Mouse (Mus musculus): ENCODE measurements around the gene Tapbpl. TPM values are rescaled to one million over a fixed set of nuclear protein-coding genes. Genes with fewer than 3 reads are reported as not detected.
"Not testable (repeated sequence)": the region's sequence is repeated elsewhere in the genome, so short reads cannot be mapped to it uniquely, and the experiment has no call there.

Tapbpl gene
- polyA plus RNA-seq (2017; shearing (Covaris generic)): 10 to 100 TPM; 65.5 to 84.7 TPM

DNA sequence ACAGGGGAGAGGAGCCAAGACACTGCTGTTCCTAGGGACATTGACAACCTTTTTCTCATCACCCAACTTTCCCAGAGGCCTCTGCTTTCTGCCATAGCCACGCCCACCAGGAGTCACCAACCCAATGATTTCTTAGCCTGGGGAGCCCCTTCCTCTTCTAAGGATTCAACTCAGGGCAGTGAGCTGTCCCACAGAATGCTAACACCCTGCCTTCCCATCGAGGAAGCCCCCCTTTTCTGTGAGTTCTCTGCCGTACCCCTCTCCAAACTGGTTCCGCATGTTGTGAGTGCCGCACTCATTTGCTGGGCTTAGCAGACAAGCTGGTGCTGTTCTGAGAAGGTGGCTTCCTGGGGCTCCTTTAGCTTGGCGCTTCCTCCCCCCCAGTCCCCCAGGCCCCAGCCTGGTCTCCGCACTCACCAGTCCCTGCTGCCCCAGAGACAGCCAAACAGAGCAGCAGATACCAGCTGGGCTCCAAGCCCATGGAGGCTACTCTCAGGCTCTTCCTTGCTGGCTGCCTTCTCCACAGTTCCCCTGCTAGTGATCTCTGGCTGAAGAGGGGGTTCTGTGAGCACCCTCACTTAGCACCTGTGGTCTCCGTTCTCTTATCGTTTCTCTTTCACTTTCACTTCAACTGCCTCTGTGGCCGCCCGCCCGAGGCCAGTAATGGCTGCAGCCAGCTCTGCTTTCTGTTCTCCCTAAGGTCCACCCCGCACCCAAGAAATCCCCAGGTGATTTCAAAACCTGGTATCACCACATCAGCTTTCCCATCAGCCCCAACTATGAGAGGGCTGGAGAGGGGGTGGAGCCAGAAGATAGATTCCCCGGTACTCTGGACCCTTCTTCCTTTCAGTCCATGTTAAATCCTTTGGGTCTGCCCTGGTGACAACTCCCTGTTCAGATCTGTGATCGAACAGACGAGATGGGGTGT is at the start of gene Tapbpl:
Gene Tapbpl (minus strand): TSS at position 744 of the 928 bp plus-strand sequence.
- ATAC-seq: peak; percentile 79

DNA sequence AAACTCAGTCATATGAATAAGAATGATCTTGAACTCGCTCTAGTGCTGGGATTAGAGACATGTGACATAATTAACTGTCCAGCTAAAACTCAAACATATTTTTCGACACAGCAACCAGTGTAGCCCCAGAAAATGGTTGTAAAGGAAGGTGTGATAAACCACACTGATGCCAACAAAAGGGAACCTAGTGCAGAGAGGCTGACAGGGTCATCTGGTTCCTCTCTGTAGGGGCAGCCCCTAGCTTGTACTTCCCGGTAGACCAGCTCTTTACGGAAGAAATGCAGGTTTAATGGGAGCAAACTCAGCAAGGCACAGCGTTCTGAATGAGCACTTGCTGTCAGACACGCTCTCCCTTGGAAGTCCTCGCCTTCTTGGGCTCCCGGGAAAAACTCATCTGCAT is 48.1 kb upstream of the Tapbpl start:
- ATAC-seq: no peak

DNA sequence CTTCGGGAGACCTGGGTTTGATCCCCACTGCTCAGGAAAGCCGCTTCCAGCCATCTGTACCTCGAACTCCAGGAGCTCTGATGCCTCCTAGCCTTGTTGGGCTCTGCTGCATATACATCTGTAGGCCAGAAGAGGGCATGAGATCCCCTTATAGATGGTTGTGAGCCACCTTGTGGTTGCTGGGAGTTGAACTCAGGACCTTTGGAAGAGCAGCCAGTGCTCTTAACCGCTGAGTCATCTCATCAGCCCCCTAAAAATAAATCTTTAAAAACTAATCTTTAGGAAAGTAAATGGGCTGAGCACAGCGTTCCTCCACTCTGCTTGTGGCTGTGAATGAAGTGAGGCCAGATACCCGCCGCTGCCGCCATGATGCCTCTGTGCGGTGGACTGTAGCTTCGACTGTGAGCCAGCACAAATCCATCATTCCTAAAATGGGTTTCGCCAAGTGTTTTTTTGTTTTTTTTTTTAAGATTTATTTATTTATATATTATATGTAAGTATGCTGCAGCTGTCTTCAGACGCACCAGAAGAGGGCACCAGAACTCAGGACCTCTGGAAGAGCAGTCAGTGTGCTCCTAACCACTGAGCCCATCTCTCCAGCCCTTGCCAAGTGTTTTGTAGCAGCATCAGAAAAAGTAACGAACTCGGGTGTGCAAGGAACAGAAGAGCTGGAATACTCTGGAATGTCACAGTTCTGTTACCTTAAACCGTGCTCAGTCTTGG is 43.3 kb upstream of the Tapbpl start:
- ATAC-seq: no peak

DNA sequence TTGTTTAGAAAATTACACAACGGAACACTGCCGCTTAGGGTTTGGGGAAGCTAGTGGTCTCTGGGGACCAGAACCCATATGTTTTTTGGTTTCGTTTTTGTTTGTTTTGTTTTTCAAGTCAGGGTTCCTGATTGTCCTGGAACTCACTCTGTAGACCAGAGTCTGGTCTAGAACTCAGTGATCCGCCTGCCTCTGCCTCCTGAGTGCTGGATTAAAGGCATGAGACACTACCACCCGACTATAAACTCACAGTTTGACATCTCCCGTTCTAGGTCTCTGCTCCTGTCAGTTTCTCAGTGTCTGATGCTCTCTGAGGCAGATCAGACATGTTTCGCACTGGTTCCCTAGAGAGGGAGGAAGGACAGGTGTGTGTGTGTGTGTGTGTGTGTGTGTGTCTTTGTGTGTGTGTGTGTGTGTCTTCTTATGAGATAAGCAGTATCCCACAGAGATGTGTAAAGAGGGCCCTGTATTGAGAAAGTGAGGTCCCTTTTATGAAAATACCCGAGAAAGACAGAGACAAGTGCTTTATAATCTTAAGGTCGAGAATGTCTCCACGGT is 40.6 kb upstream of the Tapbpl start:
- no peak for ATAC-seq

DNA sequence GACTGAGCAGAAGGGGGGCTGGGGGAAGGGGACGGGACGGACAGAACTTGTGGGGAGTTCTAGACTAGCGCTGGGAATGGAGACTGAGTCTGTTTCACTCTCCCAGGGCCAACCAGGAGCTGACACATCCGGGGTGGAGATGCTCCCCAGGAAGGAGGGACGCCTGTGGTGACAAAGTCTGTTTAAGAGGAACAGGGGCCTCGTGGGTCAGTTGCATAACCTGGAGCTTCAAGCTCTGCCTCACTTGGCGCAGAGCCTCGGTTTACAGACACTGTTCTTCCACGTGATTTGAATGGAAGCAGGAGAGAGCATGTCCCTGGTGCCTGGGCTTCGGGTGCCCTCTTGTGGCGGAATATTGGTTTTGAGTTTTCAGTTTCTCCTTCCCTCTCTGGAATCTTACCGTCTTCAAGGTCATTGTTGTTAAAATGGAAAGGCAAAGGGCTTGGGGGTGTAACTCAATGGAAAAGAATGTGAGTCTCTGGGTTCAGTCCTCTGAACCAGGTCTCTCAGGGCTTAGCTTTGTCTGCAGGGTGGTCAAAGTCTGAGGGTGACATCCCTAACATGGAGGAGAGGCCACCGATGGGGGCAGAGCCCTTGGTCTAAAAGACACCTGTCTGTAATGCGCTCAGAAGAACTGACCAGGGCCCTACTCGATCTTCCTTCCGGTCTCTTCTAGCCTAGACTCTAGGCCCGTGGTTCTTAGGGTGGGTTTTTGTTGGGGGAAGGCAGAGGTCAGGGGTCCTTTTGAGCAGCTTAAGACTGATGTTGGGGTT is 40.0 kb upstream of the Tapbpl start:
- ATAC-seq: peak; percentile 76

DNA sequence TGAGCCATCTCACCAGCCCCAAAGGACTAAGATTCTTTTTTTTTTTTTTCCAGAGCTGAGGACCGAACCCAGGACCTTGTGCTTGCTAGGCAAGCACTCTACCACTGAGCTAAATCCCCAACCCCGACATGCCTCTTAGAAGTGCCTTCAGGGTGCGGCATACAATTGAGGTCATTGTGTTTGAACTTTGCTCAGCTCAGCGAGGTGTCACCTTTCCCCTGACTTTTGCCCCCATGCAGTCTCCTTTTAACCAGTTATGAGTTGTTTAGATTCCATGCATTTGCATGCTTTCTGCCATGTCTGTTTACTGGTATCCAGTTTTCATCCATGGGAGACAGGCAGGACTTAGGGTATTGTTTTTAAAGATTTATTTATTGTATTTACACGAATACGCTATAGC is 37.1 kb upstream of the Tapbpl start:
- no peak for ATAC-seq

DNA sequence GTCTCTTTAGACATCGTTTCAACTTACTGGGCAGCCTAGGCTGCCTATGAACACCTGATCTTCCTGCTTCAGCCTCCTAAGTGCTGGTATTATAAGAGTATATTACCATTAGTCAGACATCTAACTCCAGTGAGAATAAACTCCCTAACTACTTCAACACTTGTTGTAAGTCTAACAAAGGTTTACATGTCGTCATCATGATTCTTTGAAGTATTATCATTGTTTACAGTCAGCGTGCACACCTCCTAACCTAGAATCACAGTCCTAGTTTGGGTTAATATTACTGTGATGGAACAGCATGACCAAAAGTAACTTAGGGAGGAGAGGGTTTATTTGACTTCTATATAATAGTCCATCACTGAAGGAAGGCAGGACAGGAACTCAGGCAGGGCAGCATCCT is 35.8 kb upstream of the Tapbpl start:
- no peak for ATAC-seq

DNA sequence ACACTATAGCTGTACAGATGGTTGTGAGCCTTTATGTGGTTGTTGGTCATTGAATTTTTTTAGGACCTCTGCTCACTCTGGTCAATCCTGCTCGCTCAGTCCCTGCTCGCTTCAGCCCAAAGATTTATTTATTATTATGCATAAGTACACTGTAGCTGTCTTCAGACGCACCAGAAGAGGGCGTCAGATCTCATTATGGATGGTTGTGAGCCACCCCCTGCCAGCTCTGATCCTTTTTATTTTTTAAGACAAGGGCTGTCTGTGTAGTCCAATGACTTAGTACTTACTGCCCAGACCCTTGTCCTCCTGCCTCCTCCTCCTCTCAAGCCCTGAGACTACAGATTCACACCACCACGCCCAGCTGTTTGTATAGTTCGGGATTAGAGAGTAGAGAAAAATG is 34.9 kb upstream of the Tapbpl start:
- not testable (repeated sequence) for ATAC-seq

DNA sequence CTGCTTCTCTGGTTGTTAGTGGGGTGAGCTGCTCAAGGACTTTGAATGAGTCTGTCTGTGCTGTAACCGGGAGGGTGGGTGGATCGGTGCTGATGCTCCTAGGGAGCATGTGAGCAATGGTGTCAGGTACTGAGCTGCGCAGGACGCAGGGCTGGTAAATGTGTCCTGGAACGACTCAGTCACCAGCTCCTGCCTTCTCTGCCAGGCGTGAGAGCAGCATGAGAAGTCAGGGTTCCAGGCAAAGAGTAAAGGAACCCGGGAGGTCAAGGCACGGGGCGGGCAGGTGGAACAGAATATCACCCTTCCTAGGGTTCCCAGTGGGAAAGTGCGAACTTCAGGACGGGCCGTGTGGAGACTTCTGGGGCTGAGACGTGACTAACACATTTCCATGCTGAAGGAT is 34.4 kb upstream of the Tapbpl start:
- ATAC-seq: peak; percentile 8

DNA sequence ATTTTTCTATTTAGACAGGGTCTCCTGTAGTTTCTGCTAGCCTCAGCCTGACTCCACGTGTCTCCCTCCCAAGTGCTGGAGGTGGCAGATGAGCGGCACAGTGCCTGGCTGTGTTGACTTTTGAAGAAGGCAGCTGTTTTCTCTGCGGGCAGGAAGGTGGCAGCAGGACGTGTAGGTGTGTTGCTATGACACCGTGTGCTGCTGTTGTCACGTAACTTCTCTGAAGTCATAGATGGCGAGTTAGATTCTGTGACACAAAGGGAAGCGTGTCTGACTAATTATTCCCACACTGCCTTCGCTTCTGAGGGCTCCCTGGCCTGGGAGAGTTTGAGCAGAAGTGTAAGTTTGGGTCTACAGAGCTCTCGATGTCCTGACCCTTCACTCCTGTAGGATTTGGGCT is 33.6 kb upstream of the Tapbpl start:
- ATAC-seq: peak; percentile 91

DNA sequence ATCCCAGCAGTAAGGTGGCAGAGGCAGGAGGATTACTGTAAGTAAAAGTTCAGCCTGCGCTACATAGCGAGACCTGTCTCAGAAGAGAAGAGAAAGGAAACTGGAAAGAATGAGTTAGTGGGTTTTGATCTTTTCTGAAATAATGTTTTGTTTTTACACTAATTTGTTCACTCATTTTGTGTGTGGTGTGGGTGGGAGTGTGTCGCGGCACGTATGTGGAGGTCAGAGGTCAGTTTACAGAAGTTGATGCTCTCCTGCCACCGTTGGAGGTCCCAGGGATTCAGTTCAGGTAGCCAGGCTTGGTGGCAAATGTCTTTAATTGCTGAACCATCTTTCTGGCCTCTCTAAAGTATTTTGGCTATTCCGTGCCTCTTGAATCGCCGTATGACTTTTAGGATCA is 32.6 kb upstream of the Tapbpl start:
- no peak for ATAC-seq

DNA sequence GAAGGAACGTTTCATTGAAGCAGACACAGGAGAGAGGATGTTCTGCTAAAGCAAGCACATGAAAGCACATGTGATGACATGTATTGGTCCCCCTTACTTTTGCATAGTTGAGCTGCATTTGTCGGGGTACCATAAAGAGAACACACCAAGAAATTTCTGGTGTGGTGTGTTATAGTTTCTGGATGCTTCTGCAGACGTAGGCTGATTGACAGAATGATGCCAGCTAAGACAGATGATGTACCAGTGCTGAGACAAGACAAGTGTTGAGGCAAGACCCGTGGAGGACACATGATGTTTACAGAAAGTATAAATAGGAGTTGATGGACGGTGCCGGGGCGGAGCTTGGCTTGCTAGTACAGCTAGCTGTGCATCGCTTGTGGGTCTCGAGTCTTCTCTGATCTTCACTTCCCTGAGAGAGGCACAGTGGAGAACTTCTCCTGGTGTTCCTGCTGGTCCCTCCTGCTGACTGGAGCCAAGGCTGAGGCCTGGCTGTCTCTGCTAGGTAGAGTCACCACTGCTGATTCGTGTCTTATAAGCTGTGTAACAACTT is 28.4 kb upstream of the Tapbpl start:
- peak; percentile 11 for ATAC-seq

DNA sequence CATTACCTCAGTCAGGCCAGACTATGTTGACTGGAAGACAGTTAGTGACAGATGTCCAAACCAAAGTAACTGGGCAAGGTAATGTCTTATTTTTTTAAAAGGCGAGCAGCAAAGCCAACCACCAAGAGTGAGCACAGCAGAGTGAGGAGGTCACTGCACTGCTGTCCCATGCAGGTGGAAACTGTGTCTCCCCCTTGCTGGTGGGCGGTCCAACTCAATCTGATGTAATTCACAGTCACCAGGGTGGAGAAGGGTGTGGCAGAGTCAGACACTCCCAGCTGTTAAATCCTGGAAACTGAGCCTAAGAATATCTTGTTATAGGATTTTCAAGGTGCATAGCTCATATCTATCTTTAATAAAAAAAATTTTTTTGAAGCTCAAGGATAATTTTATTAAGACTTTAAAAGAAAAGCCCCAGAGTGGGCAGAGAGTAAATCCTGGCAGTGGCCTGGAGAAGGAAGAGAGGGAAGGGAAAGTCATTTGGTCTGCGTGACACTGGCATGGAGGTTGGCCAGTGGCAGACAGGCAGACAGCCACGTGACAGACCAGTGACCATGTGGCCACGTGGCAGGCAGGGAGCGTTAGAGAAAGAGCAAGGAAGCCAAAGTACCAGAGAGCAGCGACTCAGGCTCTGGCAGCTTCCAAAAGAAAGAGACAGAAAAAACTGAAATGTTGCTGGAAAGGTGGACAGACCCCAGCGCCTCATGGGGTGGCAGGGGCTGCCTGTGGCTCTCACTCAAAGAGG is 24.7 kb upstream of the Tapbpl start:
- ATAC-seq: no peak

DNA sequence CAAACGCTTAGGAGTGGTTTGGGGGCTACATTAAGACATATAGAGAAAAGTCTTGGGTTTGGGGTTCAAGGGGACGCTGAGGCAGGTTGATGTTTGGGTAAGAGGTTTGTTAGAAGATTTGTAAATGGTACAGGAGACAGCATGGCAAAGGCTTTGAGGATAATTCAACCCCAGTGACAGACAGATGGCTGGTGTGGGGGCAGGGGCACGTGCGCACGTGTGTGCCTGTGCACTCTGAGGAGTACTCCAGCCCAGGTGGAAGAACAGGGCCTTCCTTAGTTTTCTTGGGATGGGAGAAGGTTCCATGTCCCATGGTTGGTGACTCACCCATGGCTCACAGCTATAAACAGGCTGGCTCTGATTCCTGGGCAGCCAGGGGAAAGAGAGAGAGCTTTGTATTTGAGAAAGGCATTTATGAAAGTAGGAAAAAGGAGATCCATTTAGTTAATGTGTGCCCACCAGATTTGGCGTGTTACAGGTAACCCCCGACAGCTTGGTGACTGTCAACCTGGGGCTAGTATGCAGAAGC is 23.9 kb upstream of the Tapbpl start:
- no peak for ATAC-seq

DNA sequence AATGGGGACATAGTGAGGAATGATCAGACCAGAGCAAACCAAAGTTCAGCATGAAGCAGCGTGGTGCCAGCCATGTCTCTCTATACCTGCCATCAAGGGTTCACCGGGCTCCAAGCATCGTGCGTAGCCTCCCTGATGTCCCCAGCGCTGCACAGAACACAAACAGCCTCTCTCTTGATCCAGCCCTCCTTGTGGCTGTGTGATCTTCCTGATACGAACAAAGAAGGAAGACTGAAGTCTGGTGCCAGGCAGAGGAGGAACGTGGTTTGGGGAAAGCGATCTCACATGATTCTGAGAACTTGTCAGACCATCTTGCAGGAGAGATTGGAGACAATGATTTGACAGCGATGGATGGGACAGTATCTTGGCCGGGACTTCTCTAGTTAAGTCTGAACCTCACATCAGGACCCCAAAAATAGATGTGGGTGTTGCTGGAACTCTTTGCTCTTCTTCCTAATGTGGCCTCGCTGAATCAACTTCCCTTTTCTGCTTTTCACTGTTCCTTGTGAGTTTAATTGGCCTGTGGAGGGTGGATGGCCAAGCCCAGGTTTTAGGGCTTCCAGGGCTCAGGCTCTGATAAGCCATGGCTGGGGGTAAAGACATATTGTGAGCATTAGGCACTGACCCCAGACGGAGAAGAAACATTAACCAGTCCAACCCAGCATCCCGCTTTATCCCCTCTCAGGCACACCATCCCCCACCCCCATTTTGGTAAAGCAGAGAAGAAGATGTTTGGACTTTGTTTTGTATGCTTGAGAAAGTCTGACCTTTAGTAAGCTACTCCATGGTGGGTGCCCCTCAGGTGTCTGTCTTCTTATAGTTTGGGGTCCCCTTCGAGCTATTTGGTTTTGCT is 22.4 kb upstream of the Tapbpl start:
- no peak for ATAC-seq

DNA sequence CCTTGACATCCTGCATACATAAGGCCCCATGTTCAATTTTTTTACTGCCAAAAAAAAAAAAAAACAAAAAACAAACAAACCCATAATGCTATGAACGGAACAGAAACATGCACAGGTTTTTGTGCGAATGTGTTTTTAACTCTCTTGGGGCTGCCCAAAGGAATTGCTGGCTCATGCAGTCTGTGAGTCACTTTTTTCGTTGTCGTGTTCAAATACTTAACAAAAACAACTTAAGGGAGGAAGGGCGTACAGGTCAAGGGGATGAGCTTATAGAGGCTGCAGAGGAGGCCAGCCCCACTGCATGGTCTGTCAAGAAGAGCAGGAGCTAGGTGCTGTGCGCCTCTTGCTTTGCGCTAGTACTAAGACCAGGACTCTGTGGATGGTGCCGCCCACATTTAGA is 21.1 kb upstream of the Tapbpl start:
- ATAC-seq: no peak

DNA sequence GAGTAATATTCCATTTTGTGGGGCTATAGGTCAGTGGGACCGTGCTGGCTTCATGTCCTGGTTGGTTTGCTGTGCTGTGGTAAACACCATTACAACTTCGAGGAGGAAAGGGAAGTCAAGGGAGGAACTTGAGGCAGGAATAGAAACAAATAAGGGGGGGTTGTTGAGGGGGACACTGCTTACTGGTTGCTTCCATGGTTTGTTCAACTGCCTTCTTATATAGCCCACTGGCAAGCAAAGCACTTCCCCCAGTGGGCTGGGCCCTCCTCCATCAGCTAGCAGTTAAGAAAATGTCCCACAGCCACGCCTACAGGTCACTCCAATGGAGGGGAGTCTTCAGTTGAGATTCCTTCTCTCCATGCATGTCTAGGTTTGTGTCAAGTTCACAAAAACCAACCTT is 20.6 kb upstream of the Tapbpl start:
- no peak for ATAC-seq

DNA sequence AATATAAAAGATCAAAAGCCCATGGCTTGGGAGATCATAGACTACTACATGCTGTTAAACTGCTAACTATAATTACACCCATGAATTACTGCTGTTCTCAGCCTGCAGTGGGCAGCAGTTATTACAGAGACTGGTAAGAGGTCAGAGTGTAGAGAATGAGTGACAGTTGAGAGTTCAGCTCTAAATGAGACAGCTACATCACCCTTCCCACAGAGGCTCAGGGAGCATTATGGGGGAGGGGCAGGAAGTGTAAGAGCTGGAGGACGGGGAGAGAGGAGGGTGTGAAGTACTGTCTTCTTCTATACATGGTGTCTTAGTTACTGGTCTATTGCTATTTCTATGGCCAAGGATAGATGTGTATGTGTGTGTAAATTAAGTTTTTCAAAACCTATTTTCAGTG is 12.9 kb upstream of the Tapbpl start:
- no peak for ATAC-seq

DNA sequence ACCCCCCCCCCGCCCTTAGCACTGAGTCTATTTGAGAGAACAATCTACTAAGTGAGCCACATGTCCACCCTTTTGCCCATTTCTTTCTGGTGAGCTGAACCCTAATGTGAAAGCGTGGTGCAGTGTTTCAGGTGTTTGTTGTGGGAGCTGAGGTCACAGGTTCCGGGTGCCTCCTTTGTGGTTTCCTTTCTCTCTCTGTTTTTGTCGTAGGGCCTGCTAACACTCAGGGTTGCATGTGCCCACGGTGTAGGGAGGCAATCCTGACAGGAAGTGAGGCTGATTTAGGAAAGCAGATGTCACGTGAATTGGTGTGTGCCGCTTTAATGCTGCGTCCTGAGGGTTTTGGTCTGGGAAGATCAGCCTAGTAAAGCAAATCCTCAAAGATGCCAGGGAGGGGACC is 9.9 kb upstream of the Tapbpl start:
- ATAC-seq: peak; percentile 79

DNA sequence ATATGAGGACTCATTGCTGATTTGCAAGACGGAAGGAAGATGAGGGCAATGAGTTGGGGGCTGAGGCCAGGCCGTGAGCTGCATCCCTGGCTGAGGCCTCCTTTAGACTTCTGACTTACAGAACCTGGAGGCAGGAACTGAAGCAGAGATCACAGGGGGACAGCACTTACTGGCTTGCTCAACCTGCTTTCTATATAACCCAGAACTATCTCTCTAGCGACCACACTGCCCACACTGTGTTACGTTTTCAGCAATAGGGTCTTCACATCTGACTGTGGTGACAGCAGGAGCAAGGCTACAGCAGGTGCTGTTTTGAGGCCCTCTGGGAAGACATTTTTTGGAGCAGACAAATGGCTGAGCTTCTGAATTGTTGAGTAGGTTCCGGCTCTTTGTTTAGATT is 9.0 kb upstream of the Tapbpl start:
- ATAC-seq: no peak

DNA sequence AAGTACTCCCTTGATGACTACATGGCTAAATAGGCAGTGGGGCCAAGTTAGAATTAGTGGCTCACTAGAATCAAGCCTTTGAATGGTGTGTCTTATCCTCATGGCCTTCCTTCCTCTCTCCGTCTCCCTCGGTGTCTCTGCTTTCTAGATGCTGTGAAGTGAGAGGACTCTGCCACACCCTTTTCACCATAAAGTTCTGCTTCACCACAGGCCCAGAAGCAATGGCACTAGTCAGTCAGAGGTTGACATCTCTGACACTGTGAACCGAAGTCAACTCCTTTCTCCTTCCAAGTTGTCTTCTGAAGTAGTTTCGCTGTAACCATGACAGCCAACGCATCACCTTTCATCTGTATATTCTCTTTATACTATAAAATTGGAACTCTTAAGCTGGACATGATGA is 7.9 kb upstream of the Tapbpl start:
- no peak for ATAC-seq

All from activated CD4-positive, CD25-positive, alpha-beta regulatory T cell, adult 4 months (primary cell).